Mouse (Mus musculus) kidney, adult 2 months (tissue): Measurements from ENCODE around the gene Lmod3.

Experiments used
- CTCF ChIP-seq: fragments of 200-500 bp; conservative IDR thresholded peaks from 2 replicates; pipeline ENCODE4 v1.5.1; 2011; ENCODE audit warnings: low read depth, mild to moderate bottlenecking, control low read depth, low read length, moderate library complexity, mixed read lengths; ENCODE audit not compliant: insufficient read depth, insufficient read length
- POLR2A ChIP-seq: fragments of 200-500 bp; IDR thresholded peaks from one replicate; pipeline ENCODE4 v1.6.1; 2011; ENCODE audit warnings: low read depth, low read length, control low read depth

GRCm38 (mm10) chr6:97252086-97252485, 473 bp downstream of the Lmod3 start:
- TF ChIP-seq POLR2A (no peak), CTCF (no peak)
